Mouse (Mus musculus) liver, embryonic 11.5 days (tissue): ENCODE results near the gene Glipr2. TPM values are rescaled to one million over a fixed set of nuclear protein-coding genes. Genes with fewer than 3 reads are reported as not detected.

Source experiments
- ATAC-seq: fragments of 200-750 bp; cut with Nextera tagmentation; replicated peaks from 2 replicates; pipeline ENCODE4 v1.8.0; 2017; ENCODE audit warnings: moderate number of reproducible peaks, mild to moderate bottlenecking, moderate TSS enrichment, moderate library complexity; ENCODE audit not compliant: low FRiP score
- DNase-seq: peaks from one replicate; pipeline ENCODE4 v3.0.0-alpha.2; 2017; ENCODE audit warnings: low spot score
- H3K27ac ChIP-seq: fragments of 300-500 bp; sonication (generic); 2 replicates; pipeline ENCODE4 v1.5.1; 2014; ENCODE audit warnings: mild to moderate bottlenecking, low read depth, low read length, control low read depth
- H3K27me3 ChIP-seq: fragments of 300-500 bp; sonication (generic); replicated peaks from 2 replicates; pipeline ENCODE4 v1.6.1; 2014; ENCODE audit warnings: low read length, mixed read lengths; ENCODE audit not compliant: control insufficient read depth, insufficient read depth
- H3K36me3 ChIP-seq: fragments of 300-500 bp; sonication (generic); 2 replicates; pipeline ENCODE4 v1.6.1; 2014; ENCODE audit warnings: mild to moderate bottlenecking, low read length, moderate library complexity, mixed read lengths; ENCODE audit not compliant: control insufficient read depth, insufficient read depth
- H3K4me1 ChIP-seq: fragments of 300-500 bp; sonication (generic); replicated peaks from 2 replicates; pipeline ENCODE4 v1.6.1; 2014; ENCODE audit warnings: low read length, mixed read lengths; ENCODE audit not compliant: control insufficient read depth, insufficient read depth
- H3K4me2 ChIP-seq: fragments of 300-500 bp; sonication (generic); 2 replicates; pipeline ENCODE4 v1.6.1; 2014; ENCODE audit warnings: mild to moderate bottlenecking, control low read depth, moderate library complexity
- H3K4me3 ChIP-seq: fragments of 300-500 bp; sonication (generic); 2 replicates; pipeline ENCODE4 v1.5.1; 2014; ENCODE audit warnings: low read depth, low read length, control low read depth
- H3K9ac ChIP-seq: fragments of 300-500 bp; sonication (generic); 2 replicates; pipeline ENCODE4 v1.6.1; 2014; ENCODE audit warnings: low read depth, low read length, control low read depth
- H3K9me3 ChIP-seq: fragments of 300-500 bp; sonication (generic); 2 replicates; pipeline ENCODE4 v1.6.1; 2016; ENCODE audit warnings: low read length, inconsistent platforms, mixed read lengths; ENCODE audit not compliant: control insufficient read depth
- WGBS: fragments of 180-500 bp; shearing (Covaris S2); extraction: QIAGEN DNeasy Blood & Tissue Kit; methylation state at CpG from one replicate; pipeline ENCODE4 v1.1.7; 2014; 5-methylcytosine and 5-hydroxymethylcytosine counted together
- polyA plus RNA-seq: library from polyadenylated mRNA; unstranded; fragments of >200 nt; fragmentation: Nextera tagmentation; extraction: Ambion mirVana; gene quantifications from 2 replicates; pipeline ENCODE4 v1.2.1, GENCODE M21; 2014

Gene Glipr2
- polyA plus RNA-seq, 1 experiment from 2014 or later: 71.4 TPM

GRCm38 (mm10) chr4:44022766-44023165 lies 65.6 kb downstream of the Glipr2 start:
- Histone ChIP-seq H3K9ac (no peak overlapping the region), H3K27me3 (no peaks in the 10 kb centered on the region), H3K27ac (no peak overlapping the region), H3K9me3 (no peaks in the 10 kb centered on the region), H3K4me2 (no peak overlapping the region), H3K4me3 (no peak overlapping the region), H3K4me1 (no peaks in the 10 kb centered on the region), H3K36me3 (peaks cover 67% of the 10 kb centered on the region)
- ATAC-seq (no peak), DNase-seq (no peak)
- 91% methylated on average over 11 of the region's 11 CpGs for WGBS

GRCm38 (mm10) chr4:44023681-44024080 lies 66.5 kb downstream of the Glipr2 start:
- 0 out of 2 replicates have a peak, but pooled peaks cover 4% of the 10 kb centered on the region for H3K4me1 ChIP-seq
- H3K27ac ChIP-seq: no peak overlapping the region
- WGBS: 95% methylated on average over 9 of the region's 9 CpGs
- H3K27me3 ChIP-seq: no peaks in the 10 kb centered on the region
- H3K9ac ChIP-seq: no peak overlapping the region
- DNase-seq: no peak
- H3K9me3 ChIP-seq: no peaks in the 10 kb centered on the region
- no peak overlapping the region for H3K4me2 ChIP-seq
- H3K4me3 ChIP-seq: no peak overlapping the region
- peaks cover 72% of the 10 kb centered on the region for H3K36me3 ChIP-seq
- no peak for ATAC-seq

- H3K9me3 ChIP-seq: no peaks in the 10 kb centered on the region
- no peak overlapping the region for H3K27ac ChIP-seq
- peaks cover 74% of the 10 kb centered on the region for H3K36me3 ChIP-seq
- H3K4me1 ChIP-seq: 0 out of 2 replicates have a peak, but pooled peaks cover 4% of the 10 kb centered on the region
- no peak for ATAC-seq
- no peaks in the 10 kb centered on the region for H3K27me3 ChIP-seq
- DNase-seq: no peak
- no peak overlapping the region for H3K9ac ChIP-seq
- WGBS: 94% methylated on average over 6 of the region's 6 CpGs
- no peak overlapping the region for H3K4me3 ChIP-seq
- H3K4me2 ChIP-seq: no peak overlapping the region
Measured at GRCm38 (mm10) chr4:44024241-44024640, 67.0 kb downstream of the Glipr2 start.

GRCm38 (mm10) chr4:44025570-44025969 lies 68.4 kb downstream of the Glipr2 start:
- H3K27me3 ChIP-seq: no peaks in the 10 kb centered on the region
- no peaks in the 10 kb centered on the region for H3K9me3 ChIP-seq
- no peak for ATAC-seq
- DNase-seq: no peak
- no peak overlapping the region for H3K9ac ChIP-seq
- H3K4me3 ChIP-seq: no peak overlapping the region
- H3K36me3 ChIP-seq: peaks cover 76% of the 10 kb centered on the region
- WGBS: 89% methylated on average over 6 of the region's 6 CpGs
- no peak overlapping the region for H3K27ac ChIP-seq
- H3K4me1 ChIP-seq: 0 out of 2 replicates have a peak, but pooled peaks cover 12% of the 10 kb centered on the region
- H3K4me2 ChIP-seq: no peak overlapping the region

Other genes with a start within 250 kb of the Glipr2 start
- gene Olfr71, start 247.1 kb upstream of the Glipr2 start, polyA plus RNA-seq: not detected in 2 replicates
- 0.25 and 0.45 TPM in 2 replicates for gene Hrct1, start 230.2 kb upstream of the Glipr2 start, polyA plus RNA-seq
- 0.13 TPM in 1 of 2 replicates, not detected in the other for gene Spaar, start 227.4 kb upstream of the Glipr2 start, polyA plus RNA-seq
- gene Olfr159, start 186.4 kb upstream of the Glipr2 start, polyA plus RNA-seq: not detected in 2 replicates
- gene Olfr156, start 133.5 kb upstream of the Glipr2 start, polyA plus RNA-seq: not detected in 2 replicates
- gene Olfr157, start 117.2 kb upstream of the Glipr2 start, polyA plus RNA-seq: not detected in 2 replicates
- not detected in 2 replicates for gene Olfr155, start 105.8 kb upstream of the Glipr2 start, polyA plus RNA-seq
- 9.1 and 9.6 TPM in 2 replicates for gene Reck, start 81.9 kb upstream of the Glipr2 start, polyA plus RNA-seq
- gene Ccin, start 26.1 kb downstream of the Glipr2 start, polyA plus RNA-seq: not detected in 2 replicates
- 215 and 216 TPM in 2 replicates for gene Clta, start 47.1 kb downstream of the Glipr2 start, polyA plus RNA-seq
- 46.3 and 51.9 TPM in 2 replicates for gene Gne, start 126.8 kb downstream of the Glipr2 start, polyA plus RNA-seq